Mouse (Mus musculus): ENCODE measurements around the gene Fryl. TPM values are rescaled to one million over a fixed set of nuclear protein-coding genes. Genes with fewer than 3 reads are reported as not detected.

Fryl gene
- polyA plus RNA-seq, 1 experiment, result 72.3 TPM

GRCm38 (mm10) chr5:73202077-73202476, 54.3 kb downstream of the Fryl start:
- Histone ChIP-seq H3K36me3 (ENCODE audit: control insufficient read depth, insufficient read depth, low read length) (peaks cover 2% of the 10 kb centered on the region; the same call in 1 of the 2 replicates), H3K27ac (ENCODE audit: insufficient read depth, low read length) (no peak overlapping the region), H3K4me1 (ENCODE audit: control insufficient read depth, insufficient read depth, insufficient read length) (peaks cover 17% of the 10 kb centered on the region), H3K4me3 (ENCODE audit: extremely low read depth, insufficient read depth, insufficient read length) (no peak overlapping the region), H3K27me3 (ENCODE audit: control insufficient read depth, insufficient read depth, low read length) (no peaks in the 10 kb centered on the region)
- 84% methylated on average over 8 of the region's 8 CpGs for WGBS
- no peak for DNase-seq (ENCODE audit: low read depth in 1 of 2, low spot score in 2 of 2)
- TF ChIP-seq CTCF (IDR thresholded peaks at IDR 0.05; ENCODE audit: extremely low read depth, insufficient read depth, insufficient read length, insufficient replicate concordance), result no peak
- no peak for TF ChIP-seq POLR2A (IDR thresholded peaks at IDR 0.05; ENCODE audit: low read depth, low read length)

- Histone ChIP-seq H3K4me3 (ENCODE audit: extremely low read depth, insufficient read depth, insufficient read length) (no peak overlapping the region), H3K4me1 (ENCODE audit: control insufficient read depth, insufficient read depth, insufficient read length) (peaks cover 10% of the 10 kb centered on the region), H3K27me3 (ENCODE audit: control insufficient read depth, insufficient read depth, low read length) (no peaks in the 10 kb centered on the region), H3K36me3 (ENCODE audit: control insufficient read depth, insufficient read depth, low read length) (peaks cover 2% of the 10 kb centered on the region; the same call in 1 of the 2 replicates), H3K27ac (ENCODE audit: insufficient read depth, low read length) (peak overlapping the region; percentile 49; the same call in 1 of the 2 replicates)
- DNase-seq (ENCODE audit: low read depth in 1 of 2, low spot score in 2 of 2), result no peak
- 63% methylated on average over 16 of the region's 16 CpGs for WGBS
- TF ChIP-seq POLR2A (IDR thresholded peaks at IDR 0.05; ENCODE audit: low read depth, low read length) (no peak), CTCF (IDR thresholded peaks at IDR 0.05; ENCODE audit: extremely low read depth, insufficient read depth, insufficient read length, insufficient replicate concordance) (no peak)
These were observed 55.7 kb downstream of the Fryl start for GRCm38 (mm10) chr5:73200387-73201384.

- TF ChIP-seq POLR2A (IDR thresholded peaks at IDR 0.05; ENCODE audit: low read depth, low read length), result no peak
- no peak for TF ChIP-seq CTCF (IDR thresholded peaks at IDR 0.05; ENCODE audit: extremely low read depth, insufficient read depth, insufficient read length, insufficient replicate concordance)
- Histone ChIP-seq H3K4me1 (ENCODE audit: control insufficient read depth, insufficient read depth, insufficient read length) (peaks cover 10% of the 10 kb centered on the region), H3K36me3 (ENCODE audit: control insufficient read depth, insufficient read depth, low read length) (peaks cover 2% of the 10 kb centered on the region), H3K27ac (ENCODE audit: insufficient read depth, low read length) (no peak overlapping the region), H3K4me3 (ENCODE audit: extremely low read depth, insufficient read depth, insufficient read length) (no peak overlapping the region), H3K27me3 (ENCODE audit: control insufficient read depth, insufficient read depth, low read length) (no peaks in the 10 kb centered on the region)
- 45% methylated on average over 2 of the region's 2 CpGs for WGBS
- no peak for DNase-seq (ENCODE audit: low read depth in 1 of 2, low spot score in 2 of 2)
These were observed 56.8 kb downstream of the Fryl start for GRCm38 (mm10) chr5:73199586-73199985.

- no peaks in the 10 kb centered on the region for H3K27me3 ChIP-seq (ENCODE audit: control insufficient read depth, insufficient read depth, low read length)
- WGBS, result 92% methylated on average over 5 of the region's 5 CpGs
These were observed 57.7 kb downstream of the Fryl start for GRCm38 (mm10) chr5:73198690-73199089.

GRCm38 (mm10) chr5:73197796-73198195, 58.6 kb downstream of the Fryl start:
- H3K4me3 ChIP-seq (ENCODE audit: extremely low read depth, insufficient read depth, insufficient read length), result no peak overlapping the region
- TF ChIP-seq CTCF (IDR thresholded peaks at IDR 0.05; ENCODE audit: extremely low read depth, insufficient read depth, insufficient read length, insufficient replicate concordance), result no peak
- no peak for TF ChIP-seq POLR2A (IDR thresholded peaks at IDR 0.05; ENCODE audit: low read depth, low read length)
- no peak overlapping the region for H3K27ac ChIP-seq (ENCODE audit: insufficient read depth, low read length)
- WGBS, result 69% methylated on average over 7 of the region's 7 CpGs
- H3K27me3 ChIP-seq (ENCODE audit: control insufficient read depth, insufficient read depth, low read length), result no peaks in the 10 kb centered on the region
- no peak for DNase-seq (ENCODE audit: low read depth in 1 of 2, low spot score in 2 of 2)
- peaks cover 3% of the 10 kb centered on the region for H3K36me3 ChIP-seq (ENCODE audit: control insufficient read depth, insufficient read depth, low read length)
- peaks cover 10% of the 10 kb centered on the region for H3K4me1 ChIP-seq (ENCODE audit: control insufficient read depth, insufficient read depth, insufficient read length)

More at GRCm38 (mm10) chr5:73198690-73199089, 57.7 kb downstream of the Fryl start:
- peaks cover 10% of the 10 kb centered on the region for H3K4me1 ChIP-seq (ENCODE audit: control insufficient read depth, insufficient read depth, insufficient read length)
- H3K4me3 ChIP-seq (ENCODE audit: extremely low read depth, insufficient read depth, insufficient read length), result no peak overlapping the region
- peaks cover 3% of the 10 kb centered on the region for H3K36me3 ChIP-seq (ENCODE audit: control insufficient read depth, insufficient read depth, low read length)
- H3K27ac ChIP-seq (ENCODE audit: insufficient read depth, low read length), result no peak overlapping the region
- peak; percentile 7; the same call in 1 of the 2 replicates for TF ChIP-seq CTCF (IDR thresholded peaks at IDR 0.05; ENCODE audit: extremely low read depth, insufficient read depth, insufficient read length, insufficient replicate concordance)
- no peak for TF ChIP-seq POLR2A (IDR thresholded peaks at IDR 0.05; ENCODE audit: low read depth, low read length)
- no peak for DNase-seq (ENCODE audit: low read depth in 1 of 2, low spot score in 2 of 2)

GRCm38 (mm10) chr5:73194740-73195139, 61.7 kb downstream of the Fryl start:
- TF ChIP-seq CTCF (IDR thresholded peaks at IDR 0.05; ENCODE audit: extremely low read depth, insufficient read depth, insufficient read length, insufficient replicate concordance) (no peak), POLR2A (IDR thresholded peaks at IDR 0.05; ENCODE audit: low read depth, low read length) (no peak)
- Histone ChIP-seq H3K36me3 (ENCODE audit: control insufficient read depth, insufficient read depth, low read length) (peaks cover 3% of the 10 kb centered on the region), H3K27ac (ENCODE audit: insufficient read depth, low read length) (no peak overlapping the region), H3K4me1 (ENCODE audit: control insufficient read depth, insufficient read depth, insufficient read length) (peaks cover 2% of the 10 kb centered on the region; the same call in 1 of the 2 replicates), H3K27me3 (ENCODE audit: control insufficient read depth, insufficient read depth, low read length) (no peaks in the 10 kb centered on the region), H3K4me3 (ENCODE audit: extremely low read depth, insufficient read depth, insufficient read length) (no peak overlapping the region)
- WGBS, result 85% methylated on average over 14 of the region's 14 CpGs
- no peak for DNase-seq (ENCODE audit: low read depth in 1 of 2, low spot score in 2 of 2)

All from spleen, adult 2 months (tissue).